Mouse (Mus musculus): ENCODE results near the gene Mfsd11. TPM values are rescaled to one million over a fixed set of nuclear protein-coding genes. Genes with fewer than 3 reads are reported as not detected.
"Not testable (repeated sequence)": the region's sequence is repeated elsewhere in the genome, so short reads cannot be mapped to it uniquely, and the experiment has no call there.

Mfsd11 gene
- total RNA-seq, 2 experiments from 2014 or later = 42.6 to 43.3 TPM

- peak; percentile 31 to 45 for DNase-seq (ENCODE audit: low spot score in 2 of 2)
These were observed 28.6 kb downstream of the Mfsd11 start for GRCm38 (mm10) chr11:116880839-116881238.

GRCm38 (mm10) chr11:116881440-116881839, 29.2 kb downstream of the Mfsd11 start:
- DNase-seq (ENCODE audit: low spot score in 2 of 2) = no peak

GRCm38 (mm10) chr11:116882446-116882845, 30.2 kb downstream of the Mfsd11 start:
- no peak for DNase-seq (ENCODE audit: low spot score in 2 of 2)

- DNase-seq (ENCODE audit: low spot score in 2 of 2) = no peak
These were observed 31.8 kb downstream of the Mfsd11 start for GRCm38 (mm10) chr11:116884061-116884460.

GRCm38 (mm10) chr11:116885275-116886151, 33.3 kb downstream of the Mfsd11 start:
- DNase-seq (ENCODE audit: low spot score in 2 of 2) = peak; percentile 85 to 88

- DNase-seq (ENCODE audit: low spot score in 2 of 2) = no peak
These were observed 34.9 kb downstream of the Mfsd11 start for GRCm38 (mm10) chr11:116887136-116887535.

- DNase-seq (ENCODE audit: low spot score in 2 of 2) = no peak
These were observed 41.5 kb downstream of the Mfsd11 start for GRCm38 (mm10) chr11:116893532-116894442.

- DNase-seq (ENCODE audit: low spot score in 2 of 2) = no peak
These were observed 43.2 kb downstream of the Mfsd11 start for GRCm38 (mm10) chr11:116895402-116895801.

- DNase-seq (ENCODE audit: low spot score in 2 of 2) = no peak
These were observed 47.0 kb downstream of the Mfsd11 start for GRCm38 (mm10) chr11:116899247-116899646.

GRCm38 (mm10) chr11:116902588-116902987, 50.3 kb downstream of the Mfsd11 start:
- DNase-seq (ENCODE audit: low spot score in 2 of 2) = not testable (repeated sequence)

GRCm38 (mm10) chr11:116905741-116906456, 53.7 kb downstream of the Mfsd11 start:
- DNase-seq (ENCODE audit: low spot score in 2 of 2) = no peak

GRCm38 (mm10) chr11:116913573-116913972, 61.3 kb downstream of the Mfsd11 start:
- no peak for DNase-seq (ENCODE audit: low spot score in 2 of 2)

GRCm38 (mm10) chr11:116914267-116914885, 62.1 kb downstream of the Mfsd11 start:
- DNase-seq (ENCODE audit: low spot score in 2 of 2) = no peak

- no peak for DNase-seq (ENCODE audit: low spot score in 2 of 2)
These were observed 63.0 kb downstream of the Mfsd11 start for GRCm38 (mm10) chr11:116915241-116915640.

- no peak for DNase-seq (ENCODE audit: low spot score in 2 of 2)
These were observed 65.1 kb downstream of the Mfsd11 start for GRCm38 (mm10) chr11:116917361-116917760.

- peak; percentile 95 to 97 for DNase-seq (ENCODE audit: low spot score in 2 of 2)
These were observed 66.3 kb downstream of the Mfsd11 start, which contains the start of gene Mgat5b for GRCm38 (mm10) chr11:116918323-116919185. Gene Mgat5b (plus strand): TSS chr11:116918863.

GRCm38 (mm10) chr11:116919186-116920020, 67.2 kb downstream of the Mfsd11 start:
- DNase-seq (ENCODE audit: low spot score in 2 of 2) = no peak

GRCm38 (mm10) chr11:116920746-116921145, 68.5 kb downstream of the Mfsd11 start:
- no peak for DNase-seq (ENCODE audit: low spot score in 2 of 2)

GRCm38 (mm10) chr11:116922058-116922457, 69.8 kb downstream of the Mfsd11 start:
- DNase-seq (ENCODE audit: low spot score in 2 of 2) = no peak
